Mouse (Mus musculus) ES-Bruce4 (cell line): ENCODE results near the gene Magi2.

Experiments
- CTCF ChIP-seq: IDR thresholded peaks from one replicate; pipeline ENCODE4 v1.8.1; 2011; ENCODE audit warnings: low read depth, low read length
- EP300 ChIP-seq: IDR thresholded peaks from 2 replicates; pipeline ENCODE4 v1.6.1; 2011; ENCODE audit warnings: low read depth, low read length; ENCODE audit not compliant: insufficient read depth
- POLR2A ChIP-seq: IDR thresholded peaks from one replicate; pipeline ENCODE4 v1.8.1; 2011; ENCODE audit warnings: low read length; ENCODE audit not compliant: insufficient read depth

DNA sequence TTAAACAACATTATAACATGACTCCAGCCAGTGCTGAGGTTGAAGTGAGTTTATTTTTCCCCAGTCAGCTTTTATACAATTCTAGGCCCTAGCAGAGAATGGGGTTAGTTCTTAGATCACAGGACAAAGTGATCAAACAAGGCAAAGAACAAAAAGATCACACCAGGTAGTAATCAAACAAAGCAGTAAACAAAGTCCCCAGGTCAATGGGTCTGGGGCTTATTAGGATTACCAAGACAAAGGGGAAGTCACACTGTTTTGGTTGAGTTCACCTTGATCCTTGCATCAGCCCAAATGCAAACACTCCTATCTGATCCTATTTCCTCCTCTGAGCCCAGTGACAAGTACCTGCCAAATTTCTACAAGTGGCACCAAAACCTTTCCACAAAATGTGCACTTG is 1190.5 kb downstream of the Magi2 start:
- TF ChIP-seq CTCF, result no peak
- TF ChIP-seq POLR2A, result no peak
- no peak for TF ChIP-seq EP300
